In the genomic region with DNA sequence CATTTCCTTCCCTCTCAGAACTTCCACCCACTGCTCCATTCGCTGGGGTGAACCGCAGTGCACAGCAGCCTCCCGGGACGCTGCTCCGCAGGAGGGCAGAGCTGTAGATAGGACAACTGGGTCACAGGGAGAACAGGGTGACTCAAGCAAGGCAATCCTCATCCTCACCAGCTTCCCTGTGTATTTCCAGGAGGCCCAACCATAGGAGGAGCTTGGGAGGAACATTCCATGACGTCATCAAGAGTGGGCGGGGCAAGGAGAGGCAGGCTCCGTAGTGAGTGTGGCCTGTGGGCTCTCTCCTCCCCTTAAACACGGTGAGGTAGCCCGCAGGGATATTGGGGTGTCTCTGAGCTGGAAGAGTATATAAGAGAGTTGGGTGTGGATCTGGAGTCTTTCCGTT, we compare ENCODE assay signal across 9 mouse cellular contexts. TPM values are rescaled to one million over a fixed set of nuclear protein-coding genes. Genes with fewer than 3 reads are reported as not detected.
DNase-seq lines count a peak whose midpoint lies in the region; ATAC-seq and TF ChIP-seq lines count a peak whose summit lies in the region.
"Had no signal": no experiment of that assay in that cellular context is flagged by ENCODE, and none has a peak within 500 bp of the region (broad histone marks: within the 10 kb centered on the region; RNA-seq: fewer than 3 reads in every experiment).

No protein-coding gene starts in this region.

- DNase-seq in kidney, adult 2 months = peak; percentile 10
- no peak for DNase-seq in kidney, adult 9 months
- peak; percentile 87 for DNase-seq in embryo, embryonic 10 days (ENCODE audit: low spot score)
- peak; percentile 57 to 66 for DNase-seq in frontal cortex, postnatal 36 days (ENCODE audit: low spot score in 2 of 2)
- peak; percentile 61 to 78 for DNase-seq in left cerebral cortex, adult 18-20 months (ENCODE audit: low spot score in 2 of 2)
- peak; percentile 70 for DNase-seq in neural tube, embryonic 11.5 days (ENCODE audit: low spot score)

- no peak overlapping the region for H3K4me3 ChIP-seq in kidney, adult 2 months (ENCODE audit: insufficient read depth, low read depth, low read length)
- no peak overlapping the region for H3K4me3 ChIP-seq in neural tube, embryonic 11.5 days (ENCODE audit: low read depth, low read length)

- no peak for TF ChIP-seq POLR2A in kidney, adult 2 months (IDR thresholded peaks at IDR 0.05; ENCODE audit: low read depth, low read length)

- H3K36me3 ChIP-seq in kidney, adult 2 months (ENCODE audit: control insufficient read depth, insufficient read depth, low read length) = no peaks in the 10 kb centered on the region
- no peaks in the 10 kb centered on the region for H3K36me3 ChIP-seq in neural tube, embryonic 11.5 days (ENCODE audit: control insufficient read depth, insufficient read depth, low read length)

- no peak overlapping the region for H3K4me2 ChIP-seq in neural tube, embryonic 11.5 days (ENCODE audit: low read depth)

- no peak overlapping the region for H3K9ac ChIP-seq in neural tube, embryonic 11.5 days (ENCODE audit: low read length)

- no peaks in the 10 kb centered on the region for H3K4me1 ChIP-seq in kidney, adult 2 months (ENCODE audit: control insufficient read depth, insufficient read depth, low read length)
- H3K4me1 ChIP-seq in neural tube, embryonic 11.5 days (ENCODE audit: control insufficient read depth, insufficient read depth, low read length) = no peaks in the 10 kb centered on the region

- no peak for TF ChIP-seq CTCF in kidney, adult 2 months (conservative IDR thresholded peaks at IDR 0.05; ENCODE audit: insufficient read depth, insufficient read length, low read depth, low read length)

- WGBS in kidney, adult 2 months = 33% methylated on average over 11 of the region's 11 CpGs
- WGBS in neural tube, embryonic 11.5 days = 35% methylated on average over 11 of the region's 11 CpGs

- H3K9me3 ChIP-seq in neural tube, embryonic 11.5 days (ENCODE audit: control insufficient read depth, low read length) = no peaks in the 10 kb centered on the region

- H3K27ac ChIP-seq in kidney, adult 2 months (ENCODE audit: insufficient read depth, low read depth, low read length) = no peak overlapping the region
- H3K27ac ChIP-seq in neural tube, embryonic 11.5 days (ENCODE audit: low read depth, low read length) = no peak overlapping the region

- no peaks in the 10 kb centered on the region for H3K27me3 ChIP-seq in kidney, adult 2 months (replicated peaks; ENCODE audit: control insufficient read depth, insufficient read depth, low read length)
- H3K27me3 ChIP-seq in neural tube, embryonic 11.5 days (ENCODE audit: control insufficient read depth, insufficient read depth, low read length) = no peaks in the 10 kb centered on the region

- no peak for ATAC-seq in neural tube, embryonic 11.5 days (ENCODE audit: insufficient read depth, low FRiP score, low TSS enrichment)
- no peak for ATAC-seq in monocyte, adult 5-6 weeks (replicated peaks; ENCODE audit: insufficient number of reproducible peaks, low FRiP score, low TSS enrichment, poor library complexity, severe bottlenecking)
- no peak for ATAC-seq in erythroblast, adult 5-6 weeks (replicated peaks; ENCODE audit: low FRiP score, poor library complexity, severe bottlenecking)

RNA-seq across cellular contexts. Expression of a gene that starts 44.3 kb away (rescaled TPM):
- not detected in 2 replicates for polyA plus RNA-seq in kidney, adult 2 months (2012; rRNA removed)
- not detected for total RNA-seq in left cerebral cortex, adult 18-20 months (2021)
- polyA plus RNA-seq in neural tube, embryonic 11.5 days (2014; fragmentation: Nextera tagmentation; extraction: Ambion mirVana) = 0.16 TPM in 1 of 2 replicates, not detected in the other
- not detected in 3 replicates for total RNA-seq in monocyte, adult 5-6 weeks (2017)
- total RNA-seq in erythroblast, adult 5-6 weeks (2015; ENCODE audit: low replicate concordance) = not detected in 2 replicates
- not detected in 2 replicates for total RNA-seq in erythroblast, adult 5-6 weeks (2017; ENCODE audit: low replicate concordance)
- total RNA-seq: hematopoietic stem cell, adult 5-6 weeks had no signal
